Mouse (Mus musculus): Measurements from ENCODE around the gene Adamtsl4.

GRCm38 (mm10) chr3:95728906-95729305 lies 41.2 kb upstream of the Adamtsl4 start:
- TF ChIP-seq CTCF (conservative IDR thresholded peaks at IDR 0.05; ENCODE audit: insufficient read depth, insufficient read length, low read depth, low read length) (no peak), POLR2A (IDR thresholded peaks at IDR 0.05; ENCODE audit: low read depth, low read length) (no peak)
